Mouse (Mus musculus): ENCODE results near the gene Sema3g. TPM values are rescaled to one million over a fixed set of nuclear protein-coding genes. Genes with fewer than 3 reads are reported as not detected.
A peak's percentile ranks its signal among the peaks of the same experiment; 100 is the strongest.

Sema3g gene
- polyA plus RNA-seq (2017; shearing (Covaris generic)): not detected

GRCm38 (mm10) chr14:31217666-31218065 is at the start of gene Sema3g:
Gene Sema3g, plus strand, starts transcription at chr14:31217860.
- ATAC-seq: no peak

- no peak for ATAC-seq
Measured at GRCm38 (mm10) chr14:31168425-31168824, 49.2 kb upstream of the Sema3g start, which contains the start of gene Stab1. Gene Stab1, minus strand, starts transcription at chr14:31168641.

- ATAC-seq: no peak
Measured at GRCm38 (mm10) chr14:31169508-31169907, 48.2 kb upstream of the Sema3g start.

GRCm38 (mm10) chr14:31170963-31171362 is 46.7 kb upstream of the Sema3g start:
- ATAC-seq: no peak

GRCm38 (mm10) chr14:31171386-31171785 is 46.3 kb upstream of the Sema3g start:
- no peak for ATAC-seq

GRCm38 (mm10) chr14:31171821-31172220 is 45.8 kb upstream of the Sema3g start:
- no peak for ATAC-seq

- ATAC-seq: no peak
Measured at GRCm38 (mm10) chr14:31172781-31173455, 44.7 kb upstream of the Sema3g start.

GRCm38 (mm10) chr14:31173537-31173936 is 44.1 kb upstream of the Sema3g start:
- no peak for ATAC-seq

GRCm38 (mm10) chr14:31177287-31177686 is 40.4 kb upstream of the Sema3g start:
- no peak for ATAC-seq

- no peak for ATAC-seq
Measured at GRCm38 (mm10) chr14:31177715-31178114, 39.9 kb upstream of the Sema3g start.

- no peak for ATAC-seq
Measured at GRCm38 (mm10) chr14:31179677-31180365, 37.8 kb upstream of the Sema3g start.

GRCm38 (mm10) chr14:31181512-31181911 is 36.1 kb upstream of the Sema3g start:
- ATAC-seq: no peak

- ATAC-seq: no peak
Measured at GRCm38 (mm10) chr14:31182786-31183290, 34.8 kb upstream of the Sema3g start.

- ATAC-seq: no peak
Measured at GRCm38 (mm10) chr14:31183541-31183940, 34.1 kb upstream of the Sema3g start.

GRCm38 (mm10) chr14:31184195-31184594 is 33.5 kb upstream of the Sema3g start:
- no peak for ATAC-seq

- ATAC-seq: no peak
Measured at GRCm38 (mm10) chr14:31186656-31187055, 31.0 kb upstream of the Sema3g start.

GRCm38 (mm10) chr14:31188771-31189181 is 28.9 kb upstream of the Sema3g start:
- ATAC-seq: no peak

- ATAC-seq: no peak
Measured at GRCm38 (mm10) chr14:31189348-31189747, 28.3 kb upstream of the Sema3g start.

- ATAC-seq: no peak
Measured at GRCm38 (mm10) chr14:31191936-31192335, 25.7 kb upstream of the Sema3g start.

- no peak for ATAC-seq
Measured at GRCm38 (mm10) chr14:31193791-31194190, 23.9 kb upstream of the Sema3g start.

- ATAC-seq: peak; percentile 52
Measured at GRCm38 (mm10) chr14:31194441-31194840, 23.2 kb upstream of the Sema3g start.

- peak; percentile 58 for ATAC-seq
Measured at GRCm38 (mm10) chr14:31194891-31195513, 22.7 kb upstream of the Sema3g start.

GRCm38 (mm10) chr14:31195521-31195920 is 22.1 kb upstream of the Sema3g start:
- no peak for ATAC-seq
